Mouse (Mus musculus) Patski (cell line): ENCODE results near the gene Gast. TPM values are rescaled to one million over a fixed set of nuclear protein-coding genes. Genes with fewer than 3 reads are reported as not detected.
A peak's percentile ranks its signal among the peaks of the same experiment; 100 is the strongest.
"Not testable (repeated sequence)": the region's sequence is repeated elsewhere in the genome, so short reads cannot be mapped to it uniquely, and the experiment has no call there.

ENCODE experiments used
- ATAC-seq: fragments of 100-300 bp; one replicate; pipeline ENCODE4 v1.8.0; 2021
- CTCF ChIA-PET: fragments of 350-600 bp; sonication (Branson Sonifier 250); formaldehyde crosslinking; loops from one replicate; lab custom pipeline; 2022; ENCODE audit warnings: inconsistent platforms; lab: Charles Lee
- POLR2A ChIA-PET: fragments of 350-600 bp; sonication (Branson Sonifier 250); formaldehyde crosslinking; loops from one replicate; lab custom pipeline; 2022; ENCODE audit warnings: antibody characterized with exemption, inconsistent platforms; lab: Charles Lee
- DNase-seq: peaks from one replicate; pipeline ENCODE4 v3.0.0-alpha.2; 2011; ENCODE audit warnings: low read depth, low spot score
- H3K27me3 ChIP-seq: fragments of 371-371 bp; one replicate; pipeline ENCODE4 v1.5.1; 2021
- CTCF ChIP-seq: fragments of 100-300 bp; IDR thresholded peaks from one replicate; pipeline ENCODE4 v1.5.1; 2021
- in situ Hi-C: fragments of 300-500 bp; cut with MboI; formaldehyde crosslinking; loops from 3 replicates; pipeline ENCODE4 v1.11.1; 2018; ENCODE audit warnings: low pct_unique_long_range_greater_than_20kb, mixed read lengths
- polyA plus RNA-seq: library from polyadenylated mRNA; unstranded; gene quantifications from one replicate; pipeline ENCODE4 v1.2.3, GENCODE M21; 2021

Gast gene
- polyA plus RNA-seq, 1 experiment from 2014 or later, result not detected

DNA sequence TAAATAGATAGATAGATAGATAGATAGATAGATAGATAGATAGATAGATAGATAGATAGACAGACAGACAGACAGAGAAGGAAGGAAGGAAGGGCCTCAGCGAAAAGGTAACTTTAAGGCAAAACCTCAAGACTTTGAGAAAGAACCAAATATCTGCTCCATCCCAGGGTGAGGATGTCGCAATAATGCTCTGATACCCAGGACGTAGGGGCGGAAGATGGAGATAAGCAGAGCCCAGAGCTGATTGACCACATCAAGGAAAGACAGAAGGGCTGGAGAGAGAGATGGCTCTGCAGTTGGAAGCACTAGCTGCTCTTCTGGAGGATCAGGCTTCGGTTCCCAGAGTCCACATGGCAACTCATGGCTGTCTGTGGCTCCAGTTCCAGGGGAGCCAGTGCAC is 32.9 kb upstream of the Gast start:
- in situ Hi-C loops, result no loop called here

DNA sequence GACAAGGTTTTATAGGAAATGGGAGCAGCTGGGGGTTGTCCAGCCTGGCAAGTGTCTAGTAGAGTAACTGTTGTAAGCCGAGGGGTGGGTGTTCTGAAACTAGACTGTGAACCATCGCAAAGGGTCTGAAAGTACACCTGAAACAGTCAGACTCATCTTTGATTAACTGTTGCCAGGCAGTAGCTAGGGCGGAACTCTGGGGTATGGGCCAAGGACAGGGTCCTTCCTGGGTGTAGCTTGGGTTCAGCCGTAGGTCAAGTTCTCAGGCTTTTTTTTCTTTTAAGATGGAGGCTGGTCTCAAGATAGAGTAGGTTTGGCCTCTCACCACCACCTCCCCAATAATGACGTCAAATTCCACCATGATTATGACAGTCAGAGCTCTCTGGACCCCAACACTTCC is 26.3 kb upstream of the Gast start:
- no peak for TF ChIP-seq CTCF
- ATAC-seq (no peak), DNase-seq (no peak)
- POLR2A ChIA-PET, result no interaction called here
- H3K27me3 ChIP-seq, result no peaks in the 10 kb centered on the region
- in situ Hi-C loops, result no loop called here
- CTCF ChIA-PET, result interaction anchor here (1.6 kb wide), 1 partner anchor 21 kb away, joined by 3 read pairs; no protein-coding TSS in a partner anchor

More for the DNA sequence above, 32.9 kb upstream of the Gast start:
- no peaks in the 10 kb centered on the region for H3K27me3 ChIP-seq
- ChIA-PET POLR2A (no interaction called here), CTCF (interaction anchor here (0.9 to 11.7 kb wide), 4 partner anchors 9 to 21 kb away, joined by 3 to 210 read pairs (median 6); no protein-coding TSS in a partner anchor)
- ATAC-seq (no peak), DNase-seq (no peak)
- TF ChIP-seq CTCF, result no peak

- CTCF ChIA-PET, result interaction anchor here (1.6 kb wide), 1 partner anchor 22 kb away, joined by 3 read pairs; no protein-coding TSS in a partner anchor
- ATAC-seq, in situ Hi-C loops, POLR2A ChIA-PET, H3K27me3 ChIP-seq, DNase-seq: not testable (repeated sequence)
- peak; percentile 27 for TF ChIP-seq CTCF
Measured at GRCm38 (mm10) chr11:100308672-100309071, 25.5 kb upstream of the Gast start.

DNA sequence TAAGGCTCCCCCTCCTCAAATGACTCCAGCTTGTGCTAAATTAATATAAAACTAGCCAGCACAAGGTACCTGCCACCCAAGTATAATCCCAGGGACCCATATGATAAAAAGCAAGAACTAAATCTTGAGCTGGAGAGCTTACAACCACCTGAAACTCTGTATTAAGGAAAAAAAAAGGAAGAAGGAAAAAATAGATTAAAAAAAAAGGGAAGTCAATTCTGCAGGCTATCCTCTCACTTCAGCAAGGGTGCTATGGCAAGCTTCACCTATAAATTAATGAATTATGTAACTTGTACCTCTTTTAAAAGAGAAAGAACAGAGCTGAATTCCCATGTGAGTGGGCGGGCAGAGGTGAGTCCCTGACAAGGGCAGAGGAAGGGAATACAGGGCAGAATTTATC is 22.6 kb upstream of the Gast start:
- TF ChIP-seq CTCF, result no peak
- no peaks in the 10 kb centered on the region for H3K27me3 ChIP-seq
- POLR2A ChIA-PET, result interaction anchor here (1.4 kb wide), 1 partner anchor 8 kb away, joined by 4 read pairs; no protein-coding TSS in a partner anchor
- ATAC-seq (no peak), DNase-seq (no peak)
- CTCF ChIA-PET, result interaction anchor here (1.0 kb wide), 1 partner anchor 11 kb away, joined by 3 read pairs; no protein-coding TSS in a partner anchor
- in situ Hi-C loops, result no loop called here

DNA sequence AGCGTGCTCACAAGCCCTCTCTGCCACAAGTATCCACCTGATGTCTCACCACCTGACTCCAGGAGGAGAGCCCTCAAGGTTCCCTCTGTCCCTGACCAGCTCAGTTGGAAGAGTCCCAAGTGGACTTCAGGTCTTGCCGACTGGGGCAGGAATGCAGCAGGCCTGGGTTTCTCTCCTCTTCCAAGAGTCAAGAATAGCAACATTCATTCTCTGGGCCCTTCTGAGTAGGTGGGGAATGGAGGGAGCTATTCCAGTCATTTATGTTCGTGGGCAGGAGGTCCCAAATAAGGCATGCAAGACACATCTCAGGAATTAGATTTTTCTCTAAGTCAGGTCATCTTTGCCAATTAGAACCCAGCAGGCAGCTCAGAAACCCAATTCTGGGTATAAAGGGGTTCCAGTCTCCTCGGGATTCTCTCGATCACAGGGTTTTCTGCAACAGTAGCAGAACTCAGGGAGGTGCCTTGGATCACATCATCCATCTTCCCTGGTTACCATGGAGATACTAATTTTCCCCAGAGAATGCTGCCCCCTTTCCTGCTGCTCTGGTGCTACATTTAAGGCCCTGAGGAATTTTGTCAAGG is 22.0 kb upstream of the Gast start:
- in situ Hi-C loops, result no loop called here
- no peaks in the 10 kb centered on the region for H3K27me3 ChIP-seq
- POLR2A ChIA-PET, result interaction anchor here (1.4 kb wide), 1 partner anchor 8 kb away, joined by 4 read pairs; no protein-coding TSS in a partner anchor
- no peak for TF ChIP-seq CTCF
- no peak for DNase-seq
- ATAC-seq, result no peak
- CTCF ChIA-PET, result interaction anchor here (1.0 kb wide), 1 partner anchor 11 kb away, joined by 3 read pairs; no protein-coding TSS in a partner anchor

DNA sequence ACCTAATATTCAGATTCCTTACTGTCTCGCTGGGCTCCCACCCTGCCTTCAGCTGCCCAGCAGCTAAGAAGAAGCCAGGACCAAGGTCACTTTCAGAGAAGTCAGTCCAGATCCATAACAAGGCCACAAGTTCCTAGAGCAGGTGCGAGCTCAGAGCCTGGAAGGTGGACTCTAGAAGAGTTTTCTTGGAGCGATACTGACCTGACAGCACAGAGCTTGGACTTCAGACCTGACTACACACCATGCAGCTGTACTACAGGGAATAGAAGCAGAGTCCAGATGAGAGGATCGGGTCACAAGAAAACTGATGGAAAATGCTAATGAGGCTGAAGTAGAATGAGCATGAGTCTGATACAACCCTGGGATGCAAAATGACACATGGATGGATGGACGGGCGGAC is 20.8 kb upstream of the Gast start:
- no peak for ATAC-seq
- no peaks in the 10 kb centered on the region for H3K27me3 ChIP-seq
- POLR2A ChIA-PET, result no interaction called here
- no peak for DNase-seq
- CTCF ChIA-PET, result interaction anchor here (2.0 kb wide), 1 partner anchor 10 kb away, joined by 4 read pairs; no protein-coding TSS in a partner anchor
- TF ChIP-seq CTCF, result no peak
- in situ Hi-C loops, result no loop called here

GRCm38 (mm10) chr11:100315439-100315838 is 18.8 kb upstream of the Gast start:
- ChIA-PET POLR2A (no interaction called here), CTCF (no interaction called here)
- no peak for TF ChIP-seq CTCF
- no peaks in the 10 kb centered on the region for H3K27me3 ChIP-seq
- DNase-seq, result no peak
- no peak for ATAC-seq
- in situ Hi-C loops, result no loop called here

GRCm38 (mm10) chr11:100317826-100318380 is 16.3 kb upstream of the Gast start:
- ChIA-PET POLR2A (no interaction called here), CTCF (no interaction called here)
- TF ChIP-seq CTCF, result no peak
- H3K27me3 ChIP-seq, result no peaks in the 10 kb centered on the region
- in situ Hi-C loops, result no loop called here
- ATAC-seq (no peak), DNase-seq (no peak)

DNA sequence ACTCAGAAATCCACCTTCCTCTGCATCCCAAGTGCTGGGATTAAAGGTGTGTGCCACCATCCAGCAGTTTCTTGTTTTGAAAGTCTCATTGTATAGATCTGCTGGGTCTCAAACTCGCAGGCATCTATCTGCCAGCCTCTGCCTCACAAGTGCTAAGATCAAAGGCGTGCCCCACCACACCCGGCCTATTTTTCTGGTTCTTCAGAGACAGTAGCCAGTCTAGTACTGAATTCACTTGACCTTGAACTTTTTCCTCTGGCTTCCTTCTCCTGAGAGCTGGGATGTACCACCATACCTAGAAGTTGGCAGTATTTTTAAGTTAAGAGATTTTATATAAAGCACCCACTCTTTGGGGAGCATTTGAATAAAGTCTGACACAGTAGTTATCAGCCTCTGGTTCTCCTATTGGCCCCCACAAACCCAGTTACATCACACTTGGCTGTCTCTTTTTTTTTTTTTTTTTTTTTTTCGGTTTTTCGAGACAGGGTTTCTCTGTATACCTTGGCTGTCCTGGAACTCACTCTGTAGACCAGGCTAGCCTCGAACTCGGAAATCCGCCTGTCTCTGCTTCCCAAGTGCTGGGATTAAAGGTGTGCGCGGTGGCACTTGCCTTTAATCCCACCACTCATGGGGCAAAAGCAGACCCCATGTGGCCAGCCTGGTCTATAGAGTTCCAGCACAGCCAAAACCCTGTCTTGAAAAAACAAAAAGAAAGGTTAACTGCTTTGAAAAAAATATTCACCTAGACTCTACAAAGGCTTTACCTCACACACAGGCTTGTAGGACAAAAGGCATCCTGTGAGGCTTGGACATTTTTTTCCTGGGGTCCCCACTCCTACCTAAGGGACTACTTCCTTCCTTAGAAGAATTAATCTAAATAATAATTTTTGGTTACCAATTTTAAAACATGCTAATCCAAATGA is 15.4 kb upstream of the Gast start:
- in situ Hi-C loops, result no loop called here
- no peak for TF ChIP-seq CTCF
- H3K27me3 ChIP-seq, result no peaks in the 10 kb centered on the region
- no peak for DNase-seq
- no peak for ATAC-seq
- POLR2A ChIA-PET, result interaction anchor here (0.8 to 1.1 kb wide), 2 partner anchors 12 to 14 kb away, joined by 3 to 4 read pairs; no protein-coding TSS in a partner anchor
- CTCF ChIA-PET, result no interaction called here

GRCm38 (mm10) chr11:100319492-100320171 is 14.6 kb upstream of the Gast start, which contains the start of gene Eif1:
TSS of gene Eif1 (plus strand) at chr11:100319885.
- POLR2A ChIA-PET, result interaction anchor here (0.7 to 1.1 kb wide), 3 partner anchors 8 to 15 kb away, joined by 3 to 4 read pairs (median 4); no protein-coding TSS in a partner anchor
- DNase-seq, result peak; percentile 96

More at GRCm38 (mm10) chr11:100319492-100320171, 14.6 kb upstream of the Gast start, which contains the start of gene Eif1:
- no peaks in the 10 kb centered on the region for H3K27me3 ChIP-seq
- peak; percentile 77 for ATAC-seq
- CTCF ChIA-PET, result no interaction called here
- TF ChIP-seq CTCF, result no peak
- in situ Hi-C loops, result no loop called here
